Mouse (Mus musculus): ENCODE data around the gene Nol10. TPM values are rescaled to one million over a fixed set of nuclear protein-coding genes. Genes with fewer than 3 reads are reported as not detected.
A peak's percentile ranks its signal among the peaks of the same experiment; 100 is the strongest.

Gene Nol10
- 20.1 and 20.8 TPM in 2 replicates for polyA plus RNA-seq (2015; fragmentation: Nextera tagmentation; extraction: Ambion mirVana)

GRCm38 (mm10) chr12:17348048-17349036 lies at the start of gene Nol10:
Gene Nol10 (plus strand): TSS chr12:17348458.
- Histone ChIP-seq H3K36me3 (ENCODE audit: control insufficient read depth, insufficient read depth, low read length) (peaks cover 4% of the 10 kb centered on the region; the same call in 1 of the 2 replicates), H3K27ac (ENCODE audit: low read depth, low read length) (peak within 1 kb of the TSS; percentile 51), H3K9me3 (ENCODE audit: control insufficient read depth, low read length) (no peaks in the 10 kb centered on the region), H3K27me3 (replicated peaks; ENCODE audit: control insufficient read depth, insufficient read depth, low read length) (no peaks in the 10 kb centered on the region), H3K4me1 (ENCODE audit: control insufficient read depth, insufficient read depth, low read depth, low read length) (peaks cover 13% of the 10 kb centered on the region), H3K4me2 (ENCODE audit: low read length) (peak within 1 kb of the TSS; percentile 89), H3K9ac (ENCODE audit: low read depth, low read length) (peak within 1 kb of the TSS; percentile 75), H3K4me3 (ENCODE audit: low read length) (peak within 1 kb of the TSS; percentile 80)
- peak; percentile 98 for ATAC-seq
- WGBS = under 1% methylated on average over 42 of the region's 42 CpGs

- no peaks in the 10 kb centered on the region for H3K9me3 ChIP-seq (ENCODE audit: control insufficient read depth, low read length)
- no peak for ATAC-seq
- H3K4me2 ChIP-seq (ENCODE audit: low read length) = no peak overlapping the region
- no peak overlapping the region for H3K4me3 ChIP-seq (ENCODE audit: low read length)
- H3K4me1 ChIP-seq (ENCODE audit: control insufficient read depth, insufficient read depth, low read depth, low read length) = no peaks in the 10 kb centered on the region
- no peak overlapping the region for H3K27ac ChIP-seq (ENCODE audit: low read depth, low read length)
- H3K9ac ChIP-seq (ENCODE audit: low read depth, low read length) = no peak overlapping the region
- 91% methylated on average over 1 of the region's 1 CpGs for WGBS
- H3K27me3 ChIP-seq (replicated peaks; ENCODE audit: control insufficient read depth, insufficient read depth, low read length) = no peaks in the 10 kb centered on the region
- H3K36me3 ChIP-seq (ENCODE audit: control insufficient read depth, insufficient read depth, low read length) = no peaks in the 10 kb centered on the region
These were observed 48.4 kb upstream of the Nol10 start for GRCm38 (mm10) chr12:17299902-17300301.

DNA sequence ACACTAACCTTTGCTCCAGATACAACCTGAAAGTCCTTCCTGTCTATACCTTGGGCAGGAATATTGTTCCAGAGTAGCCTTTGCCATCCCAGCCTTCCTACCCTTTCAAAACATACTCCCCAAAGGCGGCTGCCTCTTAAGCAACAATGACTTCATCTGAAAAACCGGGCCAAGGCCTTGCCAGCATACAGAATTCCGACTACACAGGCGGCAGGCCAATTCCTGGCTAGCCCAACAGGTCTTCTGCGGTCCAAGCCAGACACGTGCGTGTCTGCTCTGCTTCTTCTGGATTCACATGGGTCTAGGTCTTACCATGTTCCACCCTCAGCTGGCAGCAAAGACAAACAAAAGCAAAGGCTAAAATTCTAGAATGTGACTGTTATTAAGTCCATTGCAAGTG lies 42.8 kb upstream of the Nol10 start:
- no peak for ATAC-seq
- no peak overlapping the region for H3K4me2 ChIP-seq (ENCODE audit: low read length)
- 84% methylated on average over 7 of the region's 7 CpGs for WGBS

DNA sequence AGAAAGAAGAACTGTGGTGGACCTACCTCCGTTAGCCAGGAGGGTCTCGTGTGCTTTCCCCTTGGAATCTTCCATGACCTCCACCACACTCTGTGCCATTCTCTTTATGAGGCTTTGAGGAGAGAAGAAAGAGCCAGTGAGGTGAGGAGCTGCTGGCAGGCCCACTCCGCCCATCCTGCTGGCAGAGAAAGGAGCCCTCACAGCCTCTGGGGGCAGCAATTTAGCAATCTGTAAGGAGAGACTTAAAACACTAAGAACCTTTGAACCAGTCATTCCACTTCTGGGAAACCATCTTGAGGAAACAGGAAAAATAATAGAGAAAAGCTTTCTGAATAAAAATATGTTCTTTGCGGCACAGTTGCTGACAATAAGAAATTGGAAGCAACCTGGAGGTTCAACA lies 40.0 kb upstream of the Nol10 start:
- no peaks in the 10 kb centered on the region for H3K36me3 ChIP-seq (ENCODE audit: control insufficient read depth, insufficient read depth, low read length)
- H3K9me3 ChIP-seq (ENCODE audit: control insufficient read depth, low read length) = no peaks in the 10 kb centered on the region
- H3K27me3 ChIP-seq (replicated peaks; ENCODE audit: control insufficient read depth, insufficient read depth, low read length) = no peaks in the 10 kb centered on the region
- ATAC-seq = no peak
- WGBS = 46% methylated on average over 4 of the region's 4 CpGs
- H3K9ac ChIP-seq (ENCODE audit: low read depth, low read length) = no peak overlapping the region
- no peak overlapping the region for H3K27ac ChIP-seq (ENCODE audit: low read depth, low read length)
- H3K4me3 ChIP-seq (ENCODE audit: low read length) = no peak overlapping the region
- H3K4me1 ChIP-seq (ENCODE audit: control insufficient read depth, insufficient read depth, low read depth, low read length) = no peaks in the 10 kb centered on the region
- no peak overlapping the region for H3K4me2 ChIP-seq (ENCODE audit: low read length)

More for the DNA sequence above, 42.8 kb upstream of the Nol10 start:
- Histone ChIP-seq H3K4me3 (ENCODE audit: low read length) (no peak overlapping the region), H3K9ac (ENCODE audit: low read depth, low read length) (no peak overlapping the region), H3K27me3 (replicated peaks; ENCODE audit: control insufficient read depth, insufficient read depth, low read length) (no peaks in the 10 kb centered on the region), H3K27ac (ENCODE audit: low read depth, low read length) (no peak overlapping the region), H3K36me3 (ENCODE audit: control insufficient read depth, insufficient read depth, low read length) (no peaks in the 10 kb centered on the region), H3K4me1 (ENCODE audit: control insufficient read depth, insufficient read depth, low read depth, low read length) (no peaks in the 10 kb centered on the region), H3K9me3 (ENCODE audit: control insufficient read depth, low read length) (no peaks in the 10 kb centered on the region)

GRCm38 (mm10) chr12:17310852-17311839 lies 37.1 kb upstream of the Nol10 start:
- H3K4me1 ChIP-seq (ENCODE audit: control insufficient read depth, insufficient read depth, low read depth, low read length) = no peaks in the 10 kb centered on the region
- H3K27ac ChIP-seq (ENCODE audit: low read depth, low read length) = no peak overlapping the region
- no peaks in the 10 kb centered on the region for H3K27me3 ChIP-seq (replicated peaks; ENCODE audit: control insufficient read depth, insufficient read depth, low read length)
- no peak overlapping the region for H3K9ac ChIP-seq (ENCODE audit: low read depth, low read length)
- no peaks in the 10 kb centered on the region for H3K36me3 ChIP-seq (ENCODE audit: control insufficient read depth, insufficient read depth, low read length)
- no peak overlapping the region for H3K4me2 ChIP-seq (ENCODE audit: low read length)
- no peak overlapping the region for H3K4me3 ChIP-seq (ENCODE audit: low read length)
- 41% methylated on average over 16 of the region's 16 CpGs for WGBS
- H3K9me3 ChIP-seq (ENCODE audit: control insufficient read depth, low read length) = no peaks in the 10 kb centered on the region
- ATAC-seq = peak; percentile 20; the same call in 1 of the 2 replicates

DNA sequence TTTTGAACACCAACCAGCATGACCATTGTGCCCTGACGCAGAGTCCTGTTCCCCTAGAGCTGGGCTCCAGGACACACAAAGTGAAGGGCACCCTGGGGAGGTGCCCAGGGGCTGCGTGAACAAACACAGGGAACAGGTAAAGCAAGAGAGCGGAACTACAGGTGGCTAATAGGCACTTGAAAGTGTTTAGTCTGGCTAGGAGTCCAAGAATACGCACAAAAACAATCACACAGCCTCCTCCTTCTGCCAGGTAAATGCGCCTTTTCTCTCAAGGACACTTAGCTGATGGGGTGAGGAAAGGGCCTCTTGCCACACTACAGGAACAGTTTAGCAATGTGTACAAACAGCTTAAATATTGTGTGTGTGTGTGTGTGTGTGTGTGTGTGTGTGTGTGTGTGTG lies 32.2 kb upstream of the Nol10 start:
- no peak overlapping the region for H3K4me3 ChIP-seq (ENCODE audit: low read length)
- no peak for ATAC-seq
- no peak overlapping the region for H3K27ac ChIP-seq (ENCODE audit: low read depth, low read length)
- WGBS = 88% methylated on average over 5 of the region's 5 CpGs
- H3K4me2 ChIP-seq (ENCODE audit: low read length) = no peak overlapping the region
- H3K9me3 ChIP-seq (ENCODE audit: control insufficient read depth, low read length) = no peaks in the 10 kb centered on the region
- H3K4me1 ChIP-seq (ENCODE audit: control insufficient read depth, insufficient read depth, low read depth, low read length) = no peaks in the 10 kb centered on the region
- no peak overlapping the region for H3K9ac ChIP-seq (ENCODE audit: low read depth, low read length)
- no peaks in the 10 kb centered on the region for H3K36me3 ChIP-seq (ENCODE audit: control insufficient read depth, insufficient read depth, low read length)
- no peaks in the 10 kb centered on the region for H3K27me3 ChIP-seq (replicated peaks; ENCODE audit: control insufficient read depth, insufficient read depth, low read length)

GRCm38 (mm10) chr12:17317970-17318369 lies 30.3 kb upstream of the Nol10 start:
- Histone ChIP-seq H3K36me3 (ENCODE audit: control insufficient read depth, insufficient read depth, low read length) (no peaks in the 10 kb centered on the region), H3K27ac (ENCODE audit: low read depth, low read length) (no peak overlapping the region), H3K4me2 (ENCODE audit: low read length) (no peak overlapping the region), H3K4me1 (ENCODE audit: control insufficient read depth, insufficient read depth, low read depth, low read length) (no peaks in the 10 kb centered on the region), H3K9ac (ENCODE audit: low read depth, low read length) (no peak overlapping the region), H3K9me3 (ENCODE audit: control insufficient read depth, low read length) (no peaks in the 10 kb centered on the region), H3K27me3 (replicated peaks; ENCODE audit: control insufficient read depth, insufficient read depth, low read length) (no peaks in the 10 kb centered on the region), H3K4me3 (ENCODE audit: low read length) (no peak overlapping the region)
- WGBS = 62% methylated on average over 4 of the region's 4 CpGs
- no peak for ATAC-seq

GRCm38 (mm10) chr12:17318453-17318852 lies 29.8 kb upstream of the Nol10 start:
- Histone ChIP-seq H3K36me3 (ENCODE audit: control insufficient read depth, insufficient read depth, low read length) (no peaks in the 10 kb centered on the region), H3K9ac (ENCODE audit: low read depth, low read length) (no peak overlapping the region), H3K27ac (ENCODE audit: low read depth, low read length) (no peak overlapping the region), H3K27me3 (replicated peaks; ENCODE audit: control insufficient read depth, insufficient read depth, low read length) (peaks cover 3% of the 10 kb centered on the region; the same call in 1 of the 2 replicates), H3K4me1 (ENCODE audit: control insufficient read depth, insufficient read depth, low read depth, low read length) (no peaks in the 10 kb centered on the region), H3K9me3 (ENCODE audit: control insufficient read depth, low read length) (no peaks in the 10 kb centered on the region), H3K4me2 (ENCODE audit: low read length) (no peak overlapping the region), H3K4me3 (ENCODE audit: low read length) (no peak overlapping the region)
- no peak for ATAC-seq
- 67% methylated on average over 3 of the region's 3 CpGs for WGBS
